Mouse (Mus musculus) lung, adult 18-20 months (tissue): Measurements from ENCODE around the gene Tal1.

Source experiments
- DNase-seq, 2 experiments: peaks; one replicate each; pipeline ENCODE4 v3.0.0; 2022; ENCODE audit warnings: mixed read lengths in 2 of 2

Gene Tal1

DNA sequence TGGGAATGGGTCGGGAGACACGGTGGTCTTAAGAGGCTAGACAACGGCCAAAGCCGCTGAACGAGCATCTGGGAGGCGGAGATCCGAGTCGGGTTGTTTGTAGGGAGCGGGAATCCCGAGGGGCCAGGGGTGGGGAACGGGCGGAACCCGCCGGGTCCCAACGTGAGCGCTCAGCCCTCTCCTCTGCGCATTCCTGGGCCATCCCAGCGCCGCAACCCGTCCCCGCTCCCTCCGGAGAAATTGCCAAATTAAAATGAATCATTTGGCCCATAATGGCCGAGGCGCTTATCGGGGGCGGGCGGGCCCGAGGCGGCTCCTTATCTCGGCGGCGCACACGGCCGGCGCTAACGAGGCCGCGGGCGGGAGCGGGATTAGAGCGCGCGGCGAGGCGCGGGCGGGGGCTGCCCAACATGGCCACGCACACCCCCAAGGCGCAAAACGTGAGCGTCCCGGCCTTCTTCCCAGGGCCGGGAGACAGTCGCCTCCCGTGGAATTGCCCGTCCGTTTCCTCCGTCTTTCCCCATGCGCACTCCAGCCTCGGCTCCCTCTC, at the start of gene Tal1:
Gene Tal1, plus strand, starts transcription at position 56 of the 550 bp plus-strand sequence.
- peak in 1 of 2 experiments; percentile 41 for DNase-seq

GRCm38 (mm10) chr4:115014276-115014675, 42.0 kb upstream of the Tal1 start:
- DNase-seq = no peak

DNA sequence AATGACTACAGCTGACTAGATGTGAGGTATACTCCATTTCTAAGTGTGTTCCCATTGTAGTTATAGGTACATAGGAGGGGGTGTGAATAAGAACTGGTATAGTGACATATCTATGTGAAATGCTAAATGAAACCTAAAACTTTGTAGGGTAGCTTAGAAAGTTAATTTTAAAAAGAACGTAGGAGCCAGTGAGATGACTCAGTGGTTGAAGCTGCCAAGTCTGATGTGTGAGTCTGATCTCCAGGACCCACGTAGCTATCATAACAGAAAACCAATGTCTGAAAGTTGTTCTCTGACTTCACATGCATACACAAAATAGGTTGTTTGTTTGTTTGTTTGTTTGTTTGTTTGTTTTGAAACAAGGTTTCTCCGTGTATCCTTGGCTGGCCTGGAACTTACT, 36.2 kb upstream of the Tal1 start:
- no peak for DNase-seq

DNA sequence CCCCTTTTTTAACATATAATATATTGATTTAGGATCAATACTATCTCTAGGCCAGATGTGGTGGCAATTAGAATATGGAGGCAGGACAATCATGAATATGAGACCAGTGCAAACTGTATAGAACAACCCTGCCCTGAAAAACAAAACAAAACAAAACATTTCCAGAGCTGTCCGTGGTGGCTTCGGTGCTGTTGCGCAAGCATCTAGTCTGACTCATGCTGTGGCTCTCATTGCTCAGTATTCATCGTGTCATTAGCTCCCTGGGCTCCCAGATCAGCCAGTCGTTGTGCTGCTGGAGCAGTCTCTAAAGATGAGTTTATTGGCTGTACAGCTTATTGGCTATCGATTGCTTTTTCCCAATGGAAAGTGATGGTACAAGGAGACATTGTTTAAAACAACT, 21.2 kb upstream of the Tal1 start:
- DNase-seq = no peak

DNA sequence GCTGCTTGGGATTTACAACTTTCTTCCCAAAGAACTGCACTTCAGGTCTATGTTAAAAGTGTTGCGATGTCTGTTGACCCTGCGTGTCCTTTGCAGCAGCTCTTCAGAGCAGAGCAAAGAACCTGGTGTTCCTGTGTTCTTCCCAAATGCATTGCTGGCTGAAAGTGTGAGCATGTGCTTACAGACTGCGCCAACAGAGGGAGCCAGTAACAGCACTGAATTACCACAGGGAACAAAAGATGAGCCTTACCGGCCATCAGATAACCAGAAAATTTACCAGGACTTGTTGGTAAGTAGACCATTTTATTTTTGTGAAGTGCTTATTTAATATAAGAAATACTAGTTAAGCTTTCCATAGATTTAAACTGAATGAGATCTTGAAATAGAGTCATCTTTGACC, 18.0 kb upstream of the Tal1 start:
- peak; percentile 27 to 37 for DNase-seq

GRCm38 (mm10) chr4:115045621-115046020, 10.6 kb upstream of the Tal1 start:
- DNase-seq = no peak

- peak; percentile 65 to 70 for DNase-seq
Observed at GRCm38 (mm10) chr4:115047750-115048149, 8.5 kb upstream of the Tal1 start.

GRCm38 (mm10) chr4:115048190-115048589, 8.0 kb upstream of the Tal1 start:
- DNase-seq = no peak

DNA sequence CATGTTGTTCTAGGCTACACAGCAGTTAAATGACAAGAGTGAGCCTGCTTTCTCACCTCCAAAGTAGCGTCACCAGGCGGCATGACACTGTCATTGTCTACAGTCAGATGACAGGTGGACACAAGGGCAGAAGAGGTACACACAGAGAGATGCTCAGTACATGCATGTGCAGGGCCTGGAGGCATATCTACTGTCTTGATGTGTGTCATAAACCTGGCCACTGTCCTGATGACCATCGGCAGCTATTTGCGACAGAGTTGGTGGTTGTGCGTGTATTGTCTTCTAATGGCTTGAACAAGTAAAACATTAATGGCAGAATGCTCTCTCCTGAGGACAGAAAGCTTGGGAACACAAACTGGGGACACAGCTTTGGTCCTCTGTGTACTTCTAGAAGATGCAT, 5.0 kb upstream of the Tal1 start:
- no peak for DNase-seq

GRCm38 (mm10) chr4:115052343-115053005, 3.8 kb upstream of the Tal1 start:
- peak; percentile 83 to 88 for DNase-seq

GRCm38 (mm10) chr4:115055044-115055443, 1.2 kb upstream of the Tal1 start:
- no peak for DNase-seq

DNA sequence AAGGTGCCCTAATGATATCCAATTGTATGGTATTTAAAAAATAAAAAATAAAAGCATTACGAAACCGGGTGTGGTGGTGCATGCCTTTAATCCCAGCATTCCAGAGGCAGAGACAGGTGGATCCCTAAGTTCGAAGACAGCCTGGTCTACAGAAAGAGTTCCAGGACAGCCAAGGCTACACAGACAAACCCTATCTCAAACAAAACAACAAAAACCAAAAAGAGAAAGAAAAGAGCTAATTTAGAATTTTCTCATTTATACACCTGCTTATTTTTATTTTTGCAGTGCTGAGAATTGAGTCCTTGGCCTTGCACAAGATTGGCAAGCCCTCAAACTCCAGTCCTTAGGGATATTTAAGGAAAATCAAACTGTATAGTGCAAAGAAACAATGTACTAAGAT, 535 bp upstream of the Tal1 start:
- DNase-seq = no peak

GRCm38 (mm10) chr4:115056921-115057673, 871 bp downstream of the Tal1 start:
- peak; percentile 71 to 72 for DNase-seq

DNA sequence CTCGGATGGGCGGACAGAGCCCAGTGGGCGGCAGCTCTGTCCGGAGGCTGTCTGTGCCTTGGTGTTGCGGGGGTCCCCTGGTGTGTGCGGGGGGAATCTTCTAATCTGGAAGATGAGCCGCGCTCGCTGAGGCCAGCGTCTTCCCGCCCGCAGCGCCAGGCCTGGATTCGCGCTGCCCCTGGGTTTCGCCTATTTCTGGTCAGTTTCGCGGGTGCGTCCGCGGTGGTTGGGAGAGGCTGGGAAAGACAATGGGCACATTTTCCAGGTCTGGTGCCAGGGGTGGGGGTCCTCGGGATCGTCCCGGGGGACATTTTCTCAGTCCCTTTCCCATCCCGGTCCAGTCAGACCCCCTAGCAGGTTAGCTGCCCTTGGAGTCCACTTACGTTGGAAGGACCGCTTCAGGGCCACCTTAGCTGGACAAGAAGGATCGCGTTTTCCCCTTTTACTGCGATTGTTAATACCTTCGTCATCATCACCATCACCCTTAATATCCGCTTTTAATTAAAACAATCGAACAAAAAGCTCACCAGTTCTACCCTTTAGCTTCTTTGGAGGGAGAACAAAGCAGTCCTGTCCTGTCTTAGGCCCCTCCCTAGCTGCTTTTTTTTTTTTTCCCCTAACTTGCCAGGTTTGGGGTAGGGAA, 1.6 kb downstream of the Tal1 start:
- no peak for DNase-seq

- peak in 1 of 2 experiments; percentile 22 for DNase-seq
Observed at GRCm38 (mm10) chr4:115058317-115058761, 2.1 kb downstream of the Tal1 start.

DNA sequence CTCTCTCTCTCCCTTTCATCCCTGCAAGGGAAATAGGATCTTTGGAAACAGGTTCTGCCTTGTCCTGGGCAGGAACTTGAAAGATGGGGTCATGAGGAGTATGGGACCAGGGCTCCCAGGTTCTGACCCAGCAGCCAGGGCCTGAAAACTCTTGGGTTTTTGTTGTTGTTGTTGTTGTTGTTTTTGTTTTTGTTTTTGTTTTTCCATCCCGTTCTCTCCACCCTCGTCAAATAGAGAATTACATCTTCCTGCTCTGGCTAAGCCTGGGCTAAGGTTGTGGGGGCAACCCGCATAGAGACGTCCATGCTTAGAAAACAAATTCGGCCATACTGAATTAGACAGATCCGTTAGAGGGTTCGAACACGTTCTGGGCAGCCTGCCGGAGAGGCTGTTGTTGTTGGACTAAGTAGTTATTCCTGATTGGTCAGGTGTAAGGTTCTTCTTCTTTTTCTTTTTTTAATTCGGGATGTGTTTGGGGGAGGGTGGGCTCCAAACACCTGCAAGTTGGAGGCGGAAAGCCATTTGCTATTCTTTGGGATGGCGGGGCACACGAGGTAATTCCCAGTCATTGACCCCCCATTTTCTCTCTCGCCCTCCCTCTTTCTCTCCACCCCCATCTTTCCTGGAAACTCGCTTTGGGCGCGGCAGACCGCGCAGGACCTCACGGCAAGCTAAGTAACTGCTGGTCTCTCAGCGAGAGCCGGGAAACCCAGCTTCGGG, 2.8 kb downstream of the Tal1 start:
- no peak for DNase-seq

GRCm38 (mm10) chr4:115059871-115060270, 3.6 kb downstream of the Tal1 start:
- DNase-seq = peak; percentile 28 to 47

GRCm38 (mm10) chr4:115060753-115061152, 4.5 kb downstream of the Tal1 start:
- no peak for DNase-seq

- no peak for DNase-seq
Observed at GRCm38 (mm10) chr4:115062540-115062874, 6.3 kb downstream of the Tal1 start.

DNA sequence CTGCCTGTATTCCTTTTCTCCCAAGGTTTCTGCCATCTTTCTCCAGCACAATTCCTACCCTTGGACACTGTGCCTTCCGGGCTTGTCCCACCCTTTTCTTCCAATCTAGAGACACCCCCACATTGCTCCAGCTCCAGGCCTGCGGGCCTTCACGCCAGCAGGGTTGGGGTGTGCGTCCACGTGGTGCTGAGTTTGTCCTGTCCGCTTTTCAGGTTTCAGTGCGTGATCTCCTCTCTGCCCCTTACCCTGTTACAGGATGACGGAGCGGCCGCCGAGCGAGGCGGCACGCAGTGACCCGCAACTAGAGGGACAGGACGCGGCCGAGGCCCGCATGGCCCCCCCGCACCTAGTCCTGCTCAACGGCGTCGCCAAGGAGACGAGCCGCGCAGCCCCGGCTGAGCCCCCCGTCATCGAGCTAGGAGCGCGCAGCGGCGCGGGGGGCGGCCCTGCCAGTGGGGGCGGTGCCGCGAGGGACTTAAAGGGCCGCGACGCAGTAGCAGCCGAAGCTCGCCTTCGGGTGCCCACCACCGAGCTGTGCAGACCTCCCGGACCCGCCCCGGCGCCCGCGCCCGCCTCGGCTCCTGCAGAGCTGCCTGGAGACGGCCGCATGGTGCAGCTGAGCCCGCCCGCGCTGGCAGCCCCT, 6.8 kb downstream of the Tal1 start:
- DNase-seq = peak in 1 of 2 experiments; percentile 22

- DNase-seq = no peak
Observed at GRCm38 (mm10) chr4:115063518-115064239, 7.5 kb downstream of the Tal1 start.

DNA sequence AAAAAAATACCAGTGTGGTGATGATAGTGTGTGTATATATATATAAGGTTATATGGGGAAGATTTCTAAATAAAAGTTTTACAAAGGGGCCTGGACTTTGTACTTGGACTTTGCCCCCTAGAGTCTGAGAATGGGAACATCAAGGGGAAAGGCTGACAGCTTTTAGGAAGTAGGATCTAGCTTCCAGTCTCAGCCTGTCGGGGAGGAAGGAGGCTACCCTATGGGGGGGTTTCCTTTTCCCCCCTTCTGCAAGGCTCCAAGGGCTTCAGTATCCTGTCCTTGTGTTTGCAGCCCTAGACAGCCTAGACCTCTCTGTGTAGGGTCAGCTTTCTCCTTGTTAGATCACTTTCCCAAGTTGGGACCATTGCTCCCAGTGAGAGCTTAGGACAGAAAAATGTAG, 15.4 kb downstream of the Tal1 start:
- no peak for DNase-seq
